Mouse (Mus musculus) lung, embryonic 15.5 days (tissue): ENCODE results near the gene Sptbn1. TPM values are rescaled to one million over a fixed set of nuclear protein-coding genes. Genes with fewer than 3 reads are reported as not detected.

ENCODE experiments used
- ATAC-seq: fragments of 200-750 bp; cut with Nextera tagmentation; 2 replicates; pipeline ENCODE4 v1.8.0; 2017; ENCODE audit warnings: moderate number of reproducible peaks, borderline replicate concordance; ENCODE audit not compliant: low FRiP score, low TSS enrichment; ENCODE audit errors: extremely low read depth
- H3K27ac ChIP-seq: fragments of 300-500 bp; sonication (generic); 2 replicates; pipeline ENCODE4 v1.5.1; 2015; ENCODE audit warnings: moderate library complexity, mild to moderate bottlenecking, inconsistent platforms
- H3K27me3 ChIP-seq: fragments of 300-500 bp; sonication (generic); 2 replicates; pipeline ENCODE4 v1.6.1; 2015; ENCODE audit warnings: inconsistent platforms
- H3K36me3 ChIP-seq: fragments of 300-500 bp; sonication (generic); 2 replicates; pipeline ENCODE4 v1.6.1; 2015; ENCODE audit warnings: inconsistent platforms
- H3K4me1 ChIP-seq: fragments of 300-500 bp; sonication (generic); 2 replicates; pipeline ENCODE4 v1.6.1; 2015; ENCODE audit warnings: inconsistent platforms
- H3K4me2 ChIP-seq: fragments of 300-500 bp; sonication (generic); 2 replicates; pipeline ENCODE4 v1.6.1; 2015; ENCODE audit warnings: inconsistent platforms, mild to moderate bottlenecking, moderate library complexity
- H3K4me3 ChIP-seq: fragments of 300-500 bp; sonication (generic); 2 replicates; pipeline ENCODE4 v1.5.1; 2015; ENCODE audit warnings: mild to moderate bottlenecking, inconsistent platforms
- H3K9ac ChIP-seq: fragments of 300-500 bp; sonication (generic); 2 replicates; pipeline ENCODE4 v1.6.1; 2015; ENCODE audit warnings: inconsistent platforms
- H3K9me3 ChIP-seq: fragments of 300-500 bp; sonication (generic); 2 replicates; pipeline ENCODE4 v1.6.1; 2016; ENCODE audit warnings: inconsistent platforms
- WGBS: fragments of 180-500 bp; shearing (Covaris S2); methylation state at CpG from one replicate; pipeline ENCODE4 v1.1.7; 2015; 5-methylcytosine and 5-hydroxymethylcytosine counted together
- polyA plus RNA-seq: library from polyadenylated mRNA; unstranded; fragments of >200 nt; fragmentation: Nextera tagmentation; extraction: Ambion mirVana; gene quantifications from 2 replicates; pipeline ENCODE4 v1.2.1, GENCODE M21; 2015

Gene Sptbn1
- polyA plus RNA-seq, 1 experiment from 2014 or later, result 163 TPM

GRCm38 (mm10) chr11:30231336-30231735, 36.6 kb downstream of the Sptbn1 start:
- Histone ChIP-seq H3K4me2 (no peak overlapping the region), H3K4me1 (peaks cover 43% of the 10 kb centered on the region), H3K4me3 (no peak overlapping the region), H3K9me3 (no peaks in the 10 kb centered on the region), H3K36me3 (0 out of 2 replicates have a peak, but pooled peaks cover 5% of the 10 kb centered on the region), H3K27me3 (no peaks in the 10 kb centered on the region), H3K27ac (peak overlapping the region; percentile 35), H3K9ac (no peak overlapping the region)
- ATAC-seq, result 0 out of 2 replicates have a peak, but pooled peaks have one; percentile 12
- 67% methylated on average over 3 of the region's 3 CpGs for WGBS

DNA sequence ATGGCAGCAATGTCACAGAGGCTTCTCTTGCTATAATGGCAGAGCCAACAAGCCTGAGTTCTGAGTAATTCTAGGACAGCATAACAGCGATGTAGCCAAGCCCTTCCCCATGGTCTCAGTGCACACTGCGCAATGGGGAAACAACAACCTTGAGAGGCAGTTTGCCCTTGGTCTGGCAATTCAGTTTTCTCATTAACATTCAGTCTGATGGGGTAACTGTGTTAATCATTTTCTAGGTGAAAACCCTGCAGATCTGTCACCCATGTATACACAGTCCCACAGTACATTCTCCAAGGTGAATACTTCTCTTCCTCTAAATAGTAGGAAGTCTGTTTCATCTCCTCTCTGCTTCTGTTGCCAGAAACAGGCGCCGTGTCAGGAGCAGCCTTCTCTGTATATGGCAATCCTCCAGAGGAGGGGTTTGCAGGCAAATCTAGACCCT, 37.6 kb downstream of the Sptbn1 start:
- H3K9me3 ChIP-seq, result no peaks in the 10 kb centered on the region
- H3K4me2 ChIP-seq, result no peak overlapping the region
- no peaks in the 10 kb centered on the region for H3K27me3 ChIP-seq
- H3K27ac ChIP-seq, result no peak overlapping the region
- H3K4me3 ChIP-seq, result no peak overlapping the region
- H3K4me1 ChIP-seq, result peaks cover 43% of the 10 kb centered on the region
- H3K9ac ChIP-seq, result no peak overlapping the region
- WGBS, result 72% methylated on average over 4 of the region's 4 CpGs
- ATAC-seq, result no peak
- 0 out of 2 replicates have a peak, but pooled peaks cover 5% of the 10 kb centered on the region for H3K36me3 ChIP-seq

GRCm38 (mm10) chr11:30226756-30227155, 41.2 kb downstream of the Sptbn1 start:
- Histone ChIP-seq H3K27ac (no peak overlapping the region), H3K9ac (no peak overlapping the region), H3K36me3 (no peaks in the 10 kb centered on the region), H3K27me3 (no peaks in the 10 kb centered on the region), H3K4me3 (no peak overlapping the region), H3K4me1 (peaks cover 21% of the 10 kb centered on the region), H3K9me3 (no peaks in the 10 kb centered on the region), H3K4me2 (no peak overlapping the region)
- 69% methylated on average over 2 of the region's 2 CpGs for WGBS
- no peak for ATAC-seq

DNA sequence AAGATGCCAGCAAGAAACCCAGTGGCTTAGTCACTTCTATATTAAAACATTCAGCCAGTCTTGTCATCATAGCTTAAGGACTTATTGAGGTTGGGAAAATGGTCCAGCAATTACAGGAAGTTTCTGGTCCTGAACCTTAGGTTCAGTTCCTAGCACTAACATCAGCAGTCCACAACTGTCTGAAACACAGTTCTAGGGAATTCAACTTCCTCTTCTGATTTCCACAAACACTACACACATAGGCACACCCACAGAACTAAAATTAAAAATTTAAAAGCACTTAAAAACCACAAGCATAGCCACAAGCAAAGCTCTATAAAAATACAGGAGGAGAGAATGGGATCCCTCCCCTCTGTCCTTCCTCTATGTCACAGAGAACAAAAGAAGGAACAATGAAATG, 43.4 kb downstream of the Sptbn1 start:
- no peak overlapping the region for H3K4me2 ChIP-seq
- H3K27ac ChIP-seq, result no peak overlapping the region
- H3K4me1 ChIP-seq, result no peaks in the 10 kb centered on the region
- no peaks in the 10 kb centered on the region for H3K27me3 ChIP-seq
- H3K9me3 ChIP-seq, result no peaks in the 10 kb centered on the region
- H3K36me3 ChIP-seq, result peaks cover 1% of the 10 kb centered on the region; the same call in 1 of the 2 replicates
- H3K9ac ChIP-seq, result no peak overlapping the region
- H3K4me3 ChIP-seq, result no peak overlapping the region
- no peak for ATAC-seq

- H3K4me3 ChIP-seq, result no peak overlapping the region
- 32% methylated on average over 2 of the region's 2 CpGs for WGBS
- ATAC-seq, result no peak
- H3K4me2 ChIP-seq, result no peak overlapping the region
- no peaks in the 10 kb centered on the region for H3K27me3 ChIP-seq
- no peaks in the 10 kb centered on the region for H3K9me3 ChIP-seq
- H3K9ac ChIP-seq, result no peak overlapping the region
- peaks cover 14% of the 10 kb centered on the region for H3K36me3 ChIP-seq
- no peak overlapping the region for H3K27ac ChIP-seq
- H3K4me1 ChIP-seq, result no peaks in the 10 kb centered on the region
Observed at GRCm38 (mm10) chr11:30222636-30223035, 45.3 kb downstream of the Sptbn1 start.

- Histone ChIP-seq H3K4me2 (no peak overlapping the region), H3K27me3 (no peaks in the 10 kb centered on the region), H3K9ac (no peak overlapping the region), H3K4me1 (no peaks in the 10 kb centered on the region), H3K36me3 (peaks cover 25% of the 10 kb centered on the region), H3K27ac (no peak overlapping the region), H3K9me3 (no peaks in the 10 kb centered on the region), H3K4me3 (no peak overlapping the region)
- ATAC-seq, result no peak
- WGBS, result 81% methylated on average over 5 of the region's 5 CpGs
Observed at GRCm38 (mm10) chr11:30221043-30221442, 46.9 kb downstream of the Sptbn1 start.

DNA sequence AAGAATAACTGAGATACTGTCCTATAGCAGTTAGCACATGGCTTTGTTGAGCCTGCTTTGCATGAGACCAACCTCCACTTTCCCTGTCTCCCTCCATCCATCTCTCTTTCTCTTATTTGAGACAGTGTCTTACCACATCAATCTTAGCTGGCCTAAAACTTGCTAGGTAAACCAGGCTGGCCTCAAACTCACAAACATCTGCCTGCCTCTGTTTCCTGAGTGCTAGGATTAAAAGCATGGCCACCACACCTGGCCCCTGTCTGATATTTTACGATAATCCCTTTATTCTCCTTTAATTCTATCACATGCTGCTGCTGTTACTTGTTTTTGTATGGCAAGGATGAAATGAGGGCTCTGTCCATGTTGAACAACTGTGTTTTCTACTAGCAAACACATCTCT, 49.6 kb downstream of the Sptbn1 start:
- Histone ChIP-seq H3K9me3 (no peaks in the 10 kb centered on the region), H3K27ac (no peak overlapping the region), H3K36me3 (peaks cover 34% of the 10 kb centered on the region), H3K4me1 (no peaks in the 10 kb centered on the region), H3K9ac (no peak overlapping the region), H3K27me3 (no peaks in the 10 kb centered on the region), H3K4me2 (no peak overlapping the region), H3K4me3 (no peak overlapping the region)
- no peak for ATAC-seq
- 88% methylated on average over 1 of the region's 1 CpGs for WGBS

DNA sequence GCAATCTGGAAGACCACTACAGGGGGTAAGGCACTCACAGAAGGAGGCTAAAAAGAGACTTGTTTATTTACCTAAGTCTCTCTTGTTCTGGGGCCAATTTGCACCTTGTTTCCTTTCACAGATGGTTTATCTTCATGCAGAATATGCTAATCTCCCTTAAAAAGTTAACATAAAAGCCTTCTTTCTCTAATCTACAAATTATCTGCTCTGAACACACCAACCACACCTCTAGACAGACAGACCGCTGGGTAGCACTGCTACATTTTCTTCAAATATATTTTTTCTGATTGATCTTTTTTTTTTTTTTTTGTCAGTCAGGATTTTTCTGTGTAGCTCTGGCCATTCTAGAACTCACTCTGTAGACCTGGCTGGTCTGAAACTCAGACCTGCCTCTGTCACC, 50.5 kb downstream of the Sptbn1 start:
- H3K36me3 ChIP-seq, result peaks cover 34% of the 10 kb centered on the region
- H3K4me1 ChIP-seq, result peaks cover 6% of the 10 kb centered on the region
- no peaks in the 10 kb centered on the region for H3K9me3 ChIP-seq
- no peak overlapping the region for H3K4me2 ChIP-seq
- no peak overlapping the region for H3K4me3 ChIP-seq
- 69% methylated on average over 1 of the region's 1 CpGs for WGBS
- no peak overlapping the region for H3K27ac ChIP-seq
- no peaks in the 10 kb centered on the region for H3K27me3 ChIP-seq
- no peak overlapping the region for H3K9ac ChIP-seq
- ATAC-seq, result no peak

GRCm38 (mm10) chr11:30211663-30212416, 56.1 kb downstream of the Sptbn1 start:
- no peak overlapping the region for H3K4me3 ChIP-seq
- H3K4me2 ChIP-seq, result no peak overlapping the region
- H3K9me3 ChIP-seq, result no peaks in the 10 kb centered on the region
- peaks cover 15% of the 10 kb centered on the region for H3K36me3 ChIP-seq
- no peaks in the 10 kb centered on the region for H3K27me3 ChIP-seq
- peaks cover 42% of the 10 kb centered on the region for H3K4me1 ChIP-seq
- H3K9ac ChIP-seq, result no peak overlapping the region
- 60% methylated on average over 5 of the region's 5 CpGs for WGBS
- no peak for ATAC-seq
- peak overlapping the region; percentile 33; the same call in 1 of the 2 replicates for H3K27ac ChIP-seq

- H3K9ac ChIP-seq, result no peak overlapping the region
- WGBS, result 53% methylated on average over 3 of the region's 3 CpGs
- H3K4me3 ChIP-seq, result no peak overlapping the region
- peaks cover 9% of the 10 kb centered on the region for H3K36me3 ChIP-seq
- no peak overlapping the region for H3K4me2 ChIP-seq
- no peaks in the 10 kb centered on the region for H3K9me3 ChIP-seq
- no peak overlapping the region for H3K27ac ChIP-seq
- peaks cover 42% of the 10 kb centered on the region for H3K4me1 ChIP-seq
- H3K27me3 ChIP-seq, result no peaks in the 10 kb centered on the region
- ATAC-seq, result no peak
Observed at GRCm38 (mm10) chr11:30211141-30211540, 56.8 kb downstream of the Sptbn1 start.

DNA sequence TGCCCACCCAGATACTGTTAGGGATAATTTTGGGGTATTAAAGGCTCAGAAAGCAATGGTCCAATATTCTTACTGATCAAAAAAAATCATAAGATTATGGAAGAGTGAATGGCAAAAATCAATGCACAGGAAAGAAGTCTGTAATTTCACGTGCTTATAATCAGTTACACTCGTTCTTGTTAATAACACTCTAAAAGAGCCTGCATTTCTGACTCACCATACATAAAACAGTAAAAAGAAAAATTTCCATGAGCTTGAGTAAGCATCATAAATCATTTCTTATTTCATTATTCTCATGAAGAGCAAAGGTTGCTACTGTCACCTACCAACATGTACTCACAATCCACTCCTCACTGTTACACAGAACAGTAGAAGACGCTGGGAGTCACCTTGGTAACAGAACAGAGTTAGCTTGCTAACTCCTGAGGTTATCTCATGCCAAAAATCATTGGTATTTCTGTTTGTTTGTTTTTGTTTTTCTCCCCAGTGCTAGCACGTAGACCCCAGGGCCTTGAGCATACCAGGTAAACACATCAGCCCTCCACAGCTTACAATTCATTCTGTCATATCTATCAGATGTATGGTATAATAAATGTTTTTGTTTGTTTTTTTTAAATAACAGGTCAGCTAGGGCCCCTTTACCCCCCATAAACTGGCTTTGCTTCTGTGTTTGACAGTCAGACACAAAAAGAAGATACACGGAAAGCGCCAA, 57.7 kb downstream of the Sptbn1 start:
- Histone ChIP-seq H3K9ac (no peak overlapping the region), H3K4me3 (no peak overlapping the region), H3K4me2 (no peak overlapping the region), H3K9me3 (no peaks in the 10 kb centered on the region), H3K27me3 (no peaks in the 10 kb centered on the region), H3K27ac (peak overlapping the region; percentile 47; the same call in 1 of the 2 replicates), H3K36me3 (peaks cover 9% of the 10 kb centered on the region), H3K4me1 (peaks cover 42% of the 10 kb centered on the region)
- WGBS, result 64% methylated on average over 6 of the region's 6 CpGs
- ATAC-seq, result no peak

- H3K4me1 ChIP-seq, result peaks cover 47% of the 10 kb centered on the region
- no peak overlapping the region for H3K9ac ChIP-seq
- ATAC-seq, result peak; percentile 49; the same call in 1 of the 2 replicates
- peak overlapping the region; percentile 47 for H3K27ac ChIP-seq
- H3K9me3 ChIP-seq, result no peaks in the 10 kb centered on the region
- 7% methylated on average over 4 of the region's 4 CpGs for WGBS
- no peak overlapping the region for H3K4me3 ChIP-seq
- H3K36me3 ChIP-seq, result peaks cover 6% of the 10 kb centered on the region
- H3K27me3 ChIP-seq, result no peaks in the 10 kb centered on the region
- no peak overlapping the region for H3K4me2 ChIP-seq
Observed at GRCm38 (mm10) chr11:30209495-30209894, 58.5 kb downstream of the Sptbn1 start.
